Mouse (Mus musculus) G1E (cell line): Measurements from ENCODE around the gene Lrriq1.

Experiments
- CTCF ChIP-seq: IDR thresholded peaks from 2 replicates; pipeline ENCODE4 v1.5.1; 2012; ENCODE audit warnings: low read depth, low read length, inconsistent platforms, mixed read lengths
- GATA1 ChIP-seq: IDR thresholded peaks from 2 replicates; pipeline ENCODE4 v1.6.1; 2012; ENCODE audit warnings: borderline replicate concordance, low read length, inconsistent platforms, mixed read lengths

DNA sequence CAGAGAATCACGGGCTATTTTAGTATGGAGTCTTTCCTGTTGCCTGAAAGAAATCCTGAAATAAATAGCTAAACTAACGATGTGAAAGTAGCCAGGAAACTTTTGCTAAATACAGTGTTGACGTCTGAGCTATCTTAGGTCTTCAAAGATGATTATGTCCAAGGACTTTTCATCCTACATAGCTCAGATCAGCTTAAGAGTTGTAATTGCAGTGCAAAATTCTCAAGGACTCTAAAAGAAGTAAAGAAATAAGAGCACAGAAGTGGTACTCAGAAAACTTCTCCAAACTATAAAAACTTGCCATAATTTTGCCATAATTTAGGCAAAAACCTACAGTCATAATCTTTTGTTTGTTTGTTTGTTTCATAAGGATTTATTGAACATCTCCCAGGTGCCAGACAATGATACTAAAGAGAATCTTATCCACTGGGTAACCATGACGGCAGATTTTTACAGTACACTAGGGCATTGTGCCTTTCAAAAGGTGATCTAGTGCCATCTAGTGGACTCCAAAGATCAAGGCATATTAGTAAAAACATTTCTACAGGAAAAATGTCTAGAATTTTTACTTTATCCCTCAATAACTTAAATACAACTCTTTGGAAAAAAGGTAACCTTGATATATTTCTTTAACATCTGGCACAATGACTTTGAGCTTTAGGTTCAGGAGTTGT, 41.3 kb downstream of the Lrriq1 start:
- TF ChIP-seq CTCF: no peak
- TF ChIP-seq GATA1: no peak
